ENCODE assay signal across 29 mouse cellular contexts in the genomic region with DNA sequence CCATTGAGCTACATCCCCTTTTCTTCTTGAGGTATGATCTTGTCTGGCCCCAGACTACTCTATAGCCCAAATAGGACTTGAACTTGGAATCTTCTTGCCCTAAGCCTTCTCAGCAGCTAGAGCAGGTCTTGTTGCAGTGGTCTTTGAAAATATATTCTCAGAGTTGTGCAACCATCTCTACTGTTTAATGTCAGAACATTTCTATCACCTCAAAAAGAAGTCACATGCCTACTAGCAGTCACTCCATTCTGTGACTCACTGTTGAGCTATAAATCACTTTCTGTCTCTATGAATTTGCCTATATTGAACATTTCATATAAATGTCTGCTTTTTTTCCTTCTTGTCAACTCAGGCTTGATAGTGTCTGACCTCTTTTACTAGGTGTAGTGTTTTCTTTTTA. TPM values are rescaled to one million over a fixed set of nuclear protein-coding genes. Genes with fewer than 3 reads are reported as not detected.
"Had no signal": no experiment of that assay in that cellular context is flagged by ENCODE, and none has a peak within 500 bp of the region (broad histone marks: within the 10 kb centered on the region; RNA-seq: fewer than 3 reads in every experiment).

No protein-coding gene starts in this region.

- H3K4me3 ChIP-seq: gastrocnemius, adult 2 months; heart, adult 2 months; heart, embryonic 13.5 days; heart, embryonic 15.5 days; hindbrain, embryonic 13.5 days; hindbrain, embryonic 15.5 days; kidney, embryonic 15.5 days; limb, embryonic 10.5 days; limb, embryonic 12.5 days; liver, embryonic 13.5 days had no signal

- H3K27me3 ChIP-seq: heart, embryonic 13.5 days; heart, embryonic 15.5 days; hindbrain, embryonic 13.5 days; hindbrain, embryonic 15.5 days; kidney, embryonic 15.5 days; limb, embryonic 12.5 days; liver, embryonic 13.5 days had no signal

- H3K4me2 ChIP-seq: heart, embryonic 11.5 days; heart, embryonic 13.5 days; heart, embryonic 15.5 days; hindbrain, embryonic 13.5 days; hindbrain, embryonic 15.5 days; kidney, embryonic 15.5 days; limb, embryonic 12.5 days; liver, embryonic 11.5 days; liver, embryonic 13.5 days had no signal

- ATAC-seq: hindbrain, postnatal 0 days; intestine, embryonic 16.5 days had no signal

- DNase-seq: gastrocnemius, adult 2 months; gastrocnemius, postnatal 10 days; gastrocnemius, postnatal 36 days; heart, adult 11 months; heart, adult 2 months; heart, postnatal 14 days; heart, postnatal 36 days; kidney, adult 11 months; kidney, adult 2 months; kidney, adult 9 months; kidney, postnatal 14 days; kidney, postnatal 36 days; layer of hippocampus, adult 9-11 months; layer of hippocampus, postnatal 36 days; liver; liver, embryonic 13.5 days had no signal

- H3K9me3 ChIP-seq: heart, embryonic 13.5 days; heart, embryonic 15.5 days; hindbrain, embryonic 13.5 days; hindbrain, embryonic 15.5 days; kidney, embryonic 15.5 days; limb, embryonic 10.5 days; limb, embryonic 12.5 days; liver, embryonic 13.5 days had no signal

- H3K4me1 ChIP-seq: hindbrain, embryonic 13.5 days; hindbrain, embryonic 15.5 days; kidney, embryonic 15.5 days had no signal

- H3K9ac ChIP-seq: heart, embryonic 13.5 days; heart, embryonic 15.5 days; hindbrain, embryonic 13.5 days; hindbrain, embryonic 15.5 days; kidney, embryonic 15.5 days; limb, embryonic 12.5 days; liver, embryonic 13.5 days had no signal

- H3K27ac ChIP-seq: gastrocnemius, adult 2 months; heart, adult 2 months; heart, embryonic 13.5 days; heart, embryonic 15.5 days; hindbrain, embryonic 13.5 days; hindbrain, embryonic 15.5 days; hindbrain, postnatal 0 days; kidney, embryonic 15.5 days; kidney, postnatal 0 days; limb, embryonic 10.5 days; limb, embryonic 12.5 days; liver, embryonic 13.5 days had no signal

- H3K36me3 ChIP-seq: heart, embryonic 13.5 days; heart, embryonic 15.5 days; hindbrain, embryonic 13.5 days; hindbrain, embryonic 15.5 days; kidney, embryonic 15.5 days; limb, embryonic 10.5 days; limb, embryonic 12.5 days; liver, embryonic 13.5 days had no signal

RNA-seq across cellular contexts. Expression of a gene that starts 33.9 kb away (rescaled TPM):
- polyA plus RNA-seq: heart, embryonic 13.5 days; hindbrain, embryonic 11.5 days; liver, embryonic 11.5 days; liver, embryonic 13.5 days had no signal
